Mouse (Mus musculus) embryonic facial prominence, embryonic 10.5 days (tissue): ENCODE results near the gene Lrch1. TPM values are rescaled to one million over a fixed set of nuclear protein-coding genes. Genes with fewer than 3 reads are reported as not detected.

ENCODE experiments used
- DNase-seq: peaks from one replicate; pipeline ENCODE4 v3.0.0-alpha.2; 2017; ENCODE audit warnings: low spot score
- H3K27ac ChIP-seq: fragments of 300-500 bp; sonication (generic); replicated peaks from 2 replicates; pipeline ENCODE4 v1.5.1; 2016; ENCODE audit warnings: mild to moderate bottlenecking
- H3K27me3 ChIP-seq: fragments of 300-500 bp; sonication (generic); replicated peaks from 2 replicates; pipeline ENCODE4 v1.6.1; 2016; ENCODE audit warnings: low read depth, mild to moderate bottlenecking; ENCODE audit not compliant: poor library complexity, severe bottlenecking
- H3K36me3 ChIP-seq: fragments of 300-500 bp; sonication (generic); replicated peaks from 2 replicates; pipeline ENCODE4 v1.6.1; 2016; ENCODE audit warnings: mild to moderate bottlenecking, moderate library complexity
- H3K4me1 ChIP-seq: fragments of 300-500 bp; sonication (generic); 2 replicates; pipeline ENCODE4 v1.6.1; 2016
- H3K4me3 ChIP-seq: fragments of 300-500 bp; sonication (generic); 2 replicates; pipeline ENCODE4 v1.5.1; 2016; ENCODE audit warnings: mild to moderate bottlenecking, moderate library complexity
- H3K9me3 ChIP-seq: fragments of 300-500 bp; sonication (generic); 2 replicates; pipeline ENCODE4 v1.6.1; 2016; ENCODE audit warnings: mild to moderate bottlenecking
- WGBS: fragments of 180-500 bp; shearing (Covaris S2); methylation state at CpG from one replicate; pipeline ENCODE4 v1.1.7; 2016; 5-methylcytosine and 5-hydroxymethylcytosine counted together
- polyA plus RNA-seq: library from polyadenylated mRNA; unstranded; fragments of >200 nt; fragmentation: Nextera tagmentation; extraction: Ambion mirVana; gene quantifications from 2 replicates; pipeline ENCODE4 v1.2.1, GENCODE M21; 2016

Gene Lrch1
- polyA plus RNA-seq, 1 experiment from 2014 or later: 9.1 TPM

GRCm38 (mm10) chr14:74732079-74732783 lies 215.4 kb downstream of the Lrch1 start, which contains the start of gene Esd:
Gene Esd (plus strand): TSS chr14:74732297.
- Histone ChIP-seq H3K4me3 (peak within 1 kb of the TSS; percentile 88), H3K9me3 (no peaks in the 10 kb centered on the region), H3K4me1 (peaks cover 11% of the 10 kb centered on the region), H3K27ac (peak within 1 kb of the TSS; percentile 93), H3K36me3 (peaks cover 22% of the 10 kb centered on the region), H3K27me3 (no peaks in the 10 kb centered on the region)
- WGBS: under 1% methylated on average over 53 of the region's 53 CpGs
- DNase-seq: peak; percentile 96

- Histone ChIP-seq H3K4me1 (peaks cover 11% of the 10 kb centered on the region), H3K27me3 (no peaks in the 10 kb centered on the region), H3K9me3 (no peaks in the 10 kb centered on the region), H3K27ac (peak overlapping the region; percentile 93), H3K36me3 (peaks cover 14% of the 10 kb centered on the region), H3K4me3 (peak overlapping the region; percentile 88)
- 30% methylated on average over 9 of the region's 9 CpGs for WGBS
- DNase-seq: no peak
These were observed 216.2 kb downstream of the Lrch1 start for GRCm38 (mm10) chr14:74731221-74732078.

GRCm38 (mm10) chr14:74723541-74723940 lies 224.1 kb downstream of the Lrch1 start:
- 79% methylated on average over 3 of the region's 3 CpGs for WGBS
- Histone ChIP-seq H3K9me3 (no peaks in the 10 kb centered on the region), H3K36me3 (no peaks in the 10 kb centered on the region), H3K27me3 (no peaks in the 10 kb centered on the region), H3K4me1 (no peaks in the 10 kb centered on the region), H3K4me3 (no peak overlapping the region), H3K27ac (no peak overlapping the region)
- no peak for DNase-seq

- Histone ChIP-seq H3K27ac (no peak overlapping the region), H3K4me3 (no peak overlapping the region), H3K27me3 (no peaks in the 10 kb centered on the region), H3K9me3 (no peaks in the 10 kb centered on the region), H3K36me3 (no peaks in the 10 kb centered on the region), H3K4me1 (peaks cover 2% of the 10 kb centered on the region)
- DNase-seq: peak; percentile 26
- WGBS: 26% methylated on average over 3 of the region's 3 CpGs
These were observed 238.6 kb downstream of the Lrch1 start for GRCm38 (mm10) chr14:74709054-74709453.

Other genes starting within 250 kb of the Lrch1 start
- gene Esd, start 215.6 kb downstream of the Lrch1 start, polyA plus RNA-seq: 307 and 316 TPM in 2 replicates
- 0.13 and 0.34 TPM in 2 replicates for gene Rubcnl, start 68.2 kb upstream of the Lrch1 start, polyA plus RNA-seq
- gene Lrrc63, start 183.0 kb upstream of the Lrch1 start, polyA plus RNA-seq: 0.13 TPM in 1 of 2 replicates, not detected in the other
- gene Lcp1, start 183.2 kb upstream of the Lrch1 start, polyA plus RNA-seq: 20.7 and 25.5 TPM in 2 replicates